Mouse (Mus musculus) heart, adult 2 months (tissue): ENCODE measurements at regions not wholly inside any gene's neighbourhood (a gene's known extent, or its start where the extent isn't known, plus 50 kb on each side); places are given as distances from the start of the nearest gene placed in this dataset.

Experiments
- CTCF ChIP-seq: fragments of 200-600 bp; IDR thresholded peaks from 2 replicates; pipeline ENCODE4 v1.8.1; 2022; ENCODE audit warnings: antibody characterized with exemption, mild to moderate bottlenecking, moderate library complexity
- POLR2A ChIP-seq: fragments of 200-500 bp; IDR thresholded peaks from 2 replicates; pipeline ENCODE4 v1.6.1; 2011; ENCODE audit warnings: mild to moderate bottlenecking, low read depth, low read length, control low read depth; ENCODE audit not compliant: insufficient read depth

DNA sequence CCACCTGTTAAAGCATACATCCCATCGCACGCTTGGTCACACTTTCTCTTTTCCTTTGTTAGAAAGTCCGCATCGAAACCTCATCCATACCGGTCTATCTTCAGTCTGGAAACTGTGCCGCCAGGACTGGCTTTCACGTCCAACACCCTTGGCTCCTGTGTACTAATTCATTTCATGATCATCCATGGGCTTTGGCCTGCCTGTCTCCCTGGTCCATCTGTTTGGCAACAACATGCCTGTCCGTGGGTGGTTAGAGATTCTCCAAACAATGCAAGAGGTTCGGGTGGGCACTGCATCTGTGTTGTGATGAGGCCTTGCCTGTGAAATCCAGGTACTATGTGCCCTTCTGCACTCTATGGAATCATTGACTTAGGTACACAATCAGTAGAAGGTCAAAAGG lies 90.7 kb upstream of the Foxd3 start:
- TF ChIP-seq CTCF = no peak
- no peak for TF ChIP-seq POLR2A
